Mouse (Mus musculus) neural tube, embryonic 15.5 days (tissue): ENCODE results near the gene Fam149b. TPM values are rescaled to one million over a fixed set of nuclear protein-coding genes. Genes with fewer than 3 reads are reported as not detected.
"Not testable (repeated sequence)": the region's sequence is repeated elsewhere in the genome, so short reads cannot be mapped to it uniquely, and the experiment has no call there.

Experiments
- ATAC-seq: fragments of 200-750 bp; cut with Nextera tagmentation; 2 replicates; pipeline ENCODE4 v1.8.0; 2017; ENCODE audit warnings: mild to moderate bottlenecking, moderate TSS enrichment, moderate library complexity; ENCODE audit not compliant: low FRiP score
- H3K27ac ChIP-seq: fragments of 300-500 bp; sonication (generic); replicated peaks from 2 replicates; pipeline ENCODE4 v1.5.1; 2015; ENCODE audit warnings: mild to moderate bottlenecking, inconsistent platforms
- H3K27me3 ChIP-seq: fragments of 300-500 bp; sonication (generic); replicated peaks from 2 replicates; pipeline ENCODE4 v1.6.1; 2015; ENCODE audit warnings: inconsistent platforms
- H3K36me3 ChIP-seq: fragments of 300-500 bp; sonication (generic); 2 replicates; pipeline ENCODE4 v1.6.1; 2015; ENCODE audit warnings: inconsistent platforms
- H3K4me1 ChIP-seq: fragments of 300-500 bp; sonication (generic); 2 replicates; pipeline ENCODE4 v1.6.1; 2015; ENCODE audit warnings: inconsistent platforms
- H3K4me2 ChIP-seq: fragments of 300-500 bp; sonication (generic); 2 replicates; pipeline ENCODE4 v1.6.1; 2015; ENCODE audit warnings: inconsistent platforms, mild to moderate bottlenecking, moderate library complexity
- H3K4me3 ChIP-seq: fragments of 300-500 bp; sonication (generic); replicated peaks from 2 replicates; pipeline ENCODE4 v1.5.1; 2015; ENCODE audit warnings: mild to moderate bottlenecking, inconsistent platforms
- H3K9ac ChIP-seq: fragments of 300-500 bp; sonication (generic); replicated peaks from 2 replicates; pipeline ENCODE4 v1.6.1; 2015; ENCODE audit warnings: mild to moderate bottlenecking, inconsistent platforms
- H3K9me3 ChIP-seq: fragments of 300-500 bp; sonication (generic); replicated peaks from 2 replicates; pipeline ENCODE4 v1.6.1; 2016; ENCODE audit warnings: inconsistent platforms
- WGBS: fragments of 180-500 bp; shearing (Covaris S2); methylation state at CpG from one replicate; pipeline ENCODE4 v1.1.7; 2015; ENCODE audit warnings: mixed read lengths; 5-methylcytosine and 5-hydroxymethylcytosine counted together
- polyA plus RNA-seq: library from polyadenylated mRNA; unstranded; fragments of >200 nt; fragmentation: Nextera tagmentation; extraction: Ambion mirVana; gene quantifications from 2 replicates; pipeline ENCODE4 v1.2.1, GENCODE M21; 2015

The Fam149b gene
- 40.8 and 41.2 TPM in 2 replicates for polyA plus RNA-seq

DNA sequence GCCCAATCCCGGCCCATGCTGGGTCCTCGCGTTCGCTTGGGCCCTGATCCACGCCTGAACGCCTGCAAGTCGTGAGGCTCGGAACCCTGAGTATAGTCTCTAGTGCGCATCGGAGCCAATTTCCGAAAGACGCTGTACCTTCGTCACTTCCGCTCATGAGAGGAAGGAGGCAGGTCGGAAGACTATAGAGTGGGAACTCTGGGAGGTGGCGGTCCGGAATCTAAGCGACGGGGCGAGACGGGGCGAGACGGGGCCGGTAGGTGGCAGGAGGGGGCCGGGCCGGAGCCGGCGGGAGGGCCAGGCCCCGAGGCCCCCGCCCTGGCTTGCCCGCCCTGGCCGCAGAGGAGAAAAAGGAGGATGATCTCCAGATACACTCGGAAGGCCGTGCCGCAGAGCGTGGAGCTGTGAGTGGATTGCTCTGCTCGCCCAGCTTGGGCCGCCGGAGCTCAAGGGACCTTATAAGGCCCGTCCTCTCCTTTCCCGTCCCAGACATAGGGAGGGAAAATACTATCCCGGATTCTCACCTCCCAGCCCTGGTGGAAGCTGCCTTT, at the start of gene Fam149b, which contains the start of gene Ecd:
Fam149b (plus strand) TSS at position 172 of the 551 bp plus-strand sequence.
Ecd (minus strand) TSS at position 131 of the 551 bp plus-strand sequence.
- WGBS: under 1% methylated on average over 41 of the region's 42 CpGs
- H3K9me3 ChIP-seq: no peaks in the 10 kb centered on the region

DNA sequence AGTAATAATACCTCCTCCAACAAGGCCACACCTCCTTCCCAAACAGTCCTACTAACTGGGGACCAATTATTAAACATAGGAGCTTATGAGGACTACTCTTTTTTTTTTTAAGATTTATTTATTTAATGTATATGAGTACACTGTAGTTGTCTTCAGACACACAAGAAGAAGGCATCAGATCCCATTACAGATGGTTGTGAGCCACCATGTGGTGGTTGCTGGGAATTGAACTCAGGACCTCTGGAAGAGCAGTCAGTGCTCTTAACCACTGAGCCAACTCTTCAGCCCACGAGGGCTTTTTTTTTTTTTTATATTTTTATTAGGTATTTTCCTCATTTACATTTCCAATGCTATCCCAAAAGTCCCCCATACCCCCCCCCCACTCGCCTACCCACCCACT, 42.9 kb upstream of the Fam149b start:
- 76% methylated on average over 2 of the region's 2 CpGs for WGBS
- ATAC-seq: not testable (repeated sequence)

More for the DNA sequence above, at the start of gene Fam149b, which contains the start of gene Ecd:
- peak within 1 kb of the TSS; percentile 96 for H3K27ac ChIP-seq
- peaks cover 34% of the 10 kb centered on the region for H3K4me1 ChIP-seq
- H3K36me3 ChIP-seq: peaks cover 30% of the 10 kb centered on the region
- peak within 1 kb of the TSS; percentile 72 for H3K4me2 ChIP-seq
- peak within 1 kb of the TSS; percentile 96 for H3K9ac ChIP-seq
- peak; percentile 99 for ATAC-seq
- H3K27me3 ChIP-seq: no peaks in the 10 kb centered on the region
- H3K4me3 ChIP-seq: peak within 1 kb of the TSS; percentile 93

DNA sequence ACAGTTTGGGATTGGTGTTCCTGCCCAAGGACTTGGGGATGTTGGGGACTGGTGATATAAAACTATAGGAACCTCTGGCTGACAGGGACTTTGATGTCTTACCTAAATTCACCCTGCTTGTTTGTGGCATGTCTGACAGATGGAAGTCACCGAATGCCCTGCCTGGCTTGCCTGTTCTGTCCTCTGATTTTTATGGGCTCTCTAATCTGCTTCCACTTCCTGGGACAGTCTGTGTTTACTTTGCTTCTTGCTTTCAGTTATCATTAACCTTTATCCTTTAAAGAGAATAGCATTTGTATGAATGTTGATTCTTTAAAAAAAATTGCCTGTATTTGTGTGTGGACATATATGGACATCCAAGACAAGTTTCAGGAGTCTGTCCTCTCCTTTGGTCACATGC, 32.8 kb upstream of the Fam149b start:
- ATAC-seq: no peak
- 82% methylated on average over 1 of the region's 1 CpGs for WGBS

More for the DNA sequence above, 42.9 kb upstream of the Fam149b start:
- not testable (repeated sequence) for H3K9ac ChIP-seq, H3K27me3 ChIP-seq, H3K27ac ChIP-seq, H3K4me3 ChIP-seq, H3K4me1 ChIP-seq, H3K9me3 ChIP-seq, H3K4me2 ChIP-seq, H3K36me3 ChIP-seq

DNA sequence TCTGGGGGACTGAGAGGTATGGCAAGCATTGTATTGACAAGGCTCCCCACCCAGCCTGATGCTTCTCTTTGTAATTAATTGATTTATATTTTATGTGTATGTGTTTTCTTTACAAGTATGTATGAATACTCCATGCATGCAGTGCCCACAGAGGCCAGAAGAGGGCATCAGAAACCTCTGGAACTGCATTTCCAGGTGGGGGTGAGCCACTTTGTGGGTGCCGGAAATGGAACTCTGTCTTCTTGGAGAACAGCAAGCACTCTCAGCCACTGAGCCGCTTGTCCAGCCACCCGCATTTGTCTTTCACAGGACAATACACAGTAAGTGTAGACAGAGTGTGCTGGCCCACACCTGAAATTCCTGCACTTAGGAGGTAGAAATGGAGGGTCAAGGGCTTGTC, 28.5 kb upstream of the Fam149b start:
- Histone ChIP-seq H3K4me1 (no peaks in the 10 kb centered on the region), H3K27me3 (no peaks in the 10 kb centered on the region), H3K9ac (no peak overlapping the region), H3K9me3 (no peaks in the 10 kb centered on the region), H3K4me2 (no peak overlapping the region), H3K4me3 (no peak overlapping the region), H3K27ac (no peak overlapping the region), H3K36me3 (peaks cover 50% of the 10 kb centered on the region)
- 84% methylated on average over 3 of the region's 3 CpGs for WGBS
- ATAC-seq: no peak

More for the DNA sequence above, 32.8 kb upstream of the Fam149b start:
- Histone ChIP-seq H3K9me3 (no peaks in the 10 kb centered on the region), H3K4me1 (no peaks in the 10 kb centered on the region), H3K27me3 (no peaks in the 10 kb centered on the region), H3K27ac (no peak overlapping the region), H3K4me3 (no peak overlapping the region), H3K4me2 (no peak overlapping the region), H3K9ac (no peak overlapping the region), H3K36me3 (peaks cover 44% of the 10 kb centered on the region)

DNA sequence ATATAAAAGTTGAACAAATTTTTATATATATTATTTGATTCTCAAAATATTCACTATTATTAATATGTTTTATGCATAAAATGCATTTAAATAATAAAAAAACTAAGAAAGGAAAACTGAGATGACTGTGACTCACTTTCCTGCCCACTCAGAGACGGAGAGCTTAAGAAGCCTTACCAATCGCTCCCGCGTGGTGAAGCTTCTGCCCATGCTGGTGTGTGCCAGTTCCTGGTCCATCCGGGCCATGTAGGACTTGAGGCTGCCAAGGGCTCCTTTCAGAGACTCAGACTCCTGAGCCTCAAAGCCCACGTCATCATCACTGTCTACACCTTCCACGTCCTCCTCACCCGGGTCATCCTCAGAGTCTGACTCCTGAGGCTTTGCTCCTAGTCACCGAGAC, 23.8 kb upstream of the Fam149b start:
- Histone ChIP-seq H3K4me1 (no peaks in the 10 kb centered on the region), H3K9ac (no peak overlapping the region), H3K4me3 (no peak overlapping the region), H3K9me3 (no peaks in the 10 kb centered on the region), H3K4me2 (no peak overlapping the region), H3K36me3 (peaks cover 65% of the 10 kb centered on the region), H3K27me3 (no peaks in the 10 kb centered on the region), H3K27ac (no peak overlapping the region)
- 97% methylated on average over 9 of the region's 9 CpGs for WGBS
- ATAC-seq: no peak

DNA sequence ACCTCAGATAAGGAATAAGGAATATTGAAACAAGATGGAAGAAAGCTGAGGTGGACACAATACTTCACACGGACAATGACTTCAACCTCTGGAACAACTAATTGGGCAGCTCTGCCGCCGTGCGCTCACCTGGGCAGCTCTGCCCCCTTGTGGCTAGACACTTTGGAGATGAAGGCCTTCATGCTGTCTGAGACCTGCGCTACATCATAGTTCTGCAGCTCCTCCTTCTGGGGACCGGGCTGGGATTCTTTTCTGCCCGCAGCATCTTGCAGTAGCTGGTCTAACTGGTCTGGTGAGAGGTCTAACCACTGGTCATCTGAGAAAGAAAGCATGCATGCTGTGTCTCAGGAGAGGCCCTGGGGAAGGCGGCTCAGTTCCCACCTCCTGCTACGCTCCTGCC, 19.5 kb upstream of the Fam149b start:
- peaks cover 72% of the 10 kb centered on the region for H3K36me3 ChIP-seq
- H3K27me3 ChIP-seq: no peaks in the 10 kb centered on the region
- H3K27ac ChIP-seq: no peak overlapping the region
- H3K4me1 ChIP-seq: no peaks in the 10 kb centered on the region
- H3K9me3 ChIP-seq: no peaks in the 10 kb centered on the region
- 79% methylated on average over 9 of the region's 9 CpGs for WGBS
- H3K9ac ChIP-seq: no peak overlapping the region
- H3K4me3 ChIP-seq: no peak overlapping the region
- no peak for ATAC-seq
- no peak overlapping the region for H3K4me2 ChIP-seq

DNA sequence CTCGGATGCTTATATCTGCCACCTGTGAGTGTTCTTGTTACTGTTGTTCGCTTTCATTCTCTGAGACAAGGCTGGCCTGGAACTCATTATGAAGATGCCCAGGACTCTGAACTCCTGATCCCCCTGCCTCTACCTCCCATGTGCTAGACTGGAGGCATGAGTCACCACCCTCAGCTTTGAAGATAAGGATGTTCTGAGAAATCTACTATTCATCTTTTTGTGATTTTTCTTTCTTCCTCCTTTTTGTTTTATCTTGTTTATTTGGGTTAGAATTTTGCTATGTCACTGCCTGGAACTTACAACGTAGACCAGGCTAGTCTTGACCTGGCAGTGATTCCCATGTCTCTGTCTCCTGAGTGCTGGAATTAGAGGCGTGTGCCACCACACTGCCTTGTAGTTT, 16.6 kb upstream of the Fam149b start:
- no peak overlapping the region for H3K4me2 ChIP-seq
- H3K4me1 ChIP-seq: no peaks in the 10 kb centered on the region
- no peaks in the 10 kb centered on the region for H3K9me3 ChIP-seq
- H3K9ac ChIP-seq: no peak overlapping the region
- H3K36me3 ChIP-seq: peaks cover 82% of the 10 kb centered on the region
- ATAC-seq: no peak
- H3K27ac ChIP-seq: no peak overlapping the region
- H3K27me3 ChIP-seq: no peaks in the 10 kb centered on the region
- no peak overlapping the region for H3K4me3 ChIP-seq
- WGBS: 98% methylated on average over 4 of the region's 4 CpGs

DNA sequence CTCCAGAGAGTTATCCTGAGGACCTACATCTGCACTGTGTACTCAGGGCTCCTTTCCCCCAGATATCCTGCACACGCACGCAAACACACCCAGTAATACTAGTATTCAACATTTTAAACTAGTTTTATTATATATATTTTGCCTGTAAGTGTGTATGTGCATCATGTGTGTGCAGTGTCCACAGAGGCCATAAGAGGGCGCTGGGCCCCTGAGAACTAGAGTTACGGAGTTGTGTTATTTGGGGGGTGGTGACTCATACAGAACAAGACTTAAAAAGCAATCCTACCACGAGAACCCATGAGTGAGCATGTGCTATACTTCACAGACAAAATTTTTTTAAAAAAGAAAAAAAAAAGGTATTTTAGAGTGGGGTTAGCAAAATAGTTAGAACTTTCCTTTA, 8.5 kb upstream of the Fam149b start:
- no peak for ATAC-seq
- H3K36me3 ChIP-seq: peaks cover 63% of the 10 kb centered on the region

DNA sequence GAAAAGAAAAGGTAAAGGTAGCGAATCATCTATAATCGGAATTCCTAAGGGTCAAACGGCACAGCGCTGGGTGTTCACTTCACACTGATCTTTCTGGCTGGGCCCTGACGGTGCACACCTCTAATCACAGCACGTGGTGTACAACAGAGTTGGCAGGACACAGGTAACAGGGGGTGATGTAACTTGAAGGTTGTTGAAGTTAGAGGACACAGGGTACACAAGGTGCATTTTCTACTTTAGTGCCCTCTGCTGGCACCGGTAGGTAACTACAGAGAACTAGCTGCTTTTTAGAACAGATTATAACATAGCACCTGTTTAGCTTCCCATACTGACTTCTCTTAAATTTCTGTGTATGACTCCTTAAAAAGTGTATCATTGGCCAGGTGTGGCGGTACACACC, 7.8 kb upstream of the Fam149b start:
- H3K27ac ChIP-seq: no peak overlapping the region
- no peak overlapping the region for H3K9ac ChIP-seq
- no peaks in the 10 kb centered on the region for H3K27me3 ChIP-seq
- 84% methylated on average over 8 of the region's 8 CpGs for WGBS
- no peak overlapping the region for H3K4me2 ChIP-seq
- ATAC-seq: no peak
- H3K4me3 ChIP-seq: no peak overlapping the region
- H3K4me1 ChIP-seq: peaks cover 1% of the 10 kb centered on the region; the same call in 1 of the 2 replicates
- no peaks in the 10 kb centered on the region for H3K9me3 ChIP-seq
- peaks cover 62% of the 10 kb centered on the region for H3K36me3 ChIP-seq

More for the DNA sequence above, 8.5 kb upstream of the Fam149b start:
- Histone ChIP-seq H3K4me3 (no peak overlapping the region), H3K9me3 (no peaks in the 10 kb centered on the region), H3K4me2 (no peak overlapping the region), H3K4me1 (no peaks in the 10 kb centered on the region), H3K27ac (no peak overlapping the region), H3K9ac (no peak overlapping the region), H3K27me3 (no peaks in the 10 kb centered on the region)
- 96% methylated on average over 5 of the region's 5 CpGs for WGBS

DNA sequence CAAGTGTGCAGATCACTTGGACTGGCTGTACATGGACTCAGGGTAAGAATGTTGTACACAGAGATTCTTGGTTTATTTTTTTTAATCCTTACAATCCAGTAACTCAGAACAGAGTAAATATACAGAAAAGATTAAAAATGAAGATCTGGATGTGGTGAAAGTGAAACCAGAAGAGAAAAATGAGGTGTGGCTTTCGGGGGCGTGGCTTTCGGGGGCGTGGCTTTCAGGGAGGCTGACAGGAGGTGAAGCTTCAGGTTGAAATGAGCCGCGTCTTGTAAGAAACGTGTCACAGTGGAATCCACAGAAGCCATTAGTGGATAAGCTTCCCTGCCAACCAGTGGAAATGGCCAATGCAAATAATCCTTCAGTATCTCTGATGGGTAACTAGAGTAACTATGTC, 7.1 kb upstream of the Fam149b start:
- Histone ChIP-seq H3K4me2 (no peak overlapping the region), H3K9me3 (no peaks in the 10 kb centered on the region), H3K4me1 (peaks cover 8% of the 10 kb centered on the region), H3K27ac (no peak overlapping the region), H3K9ac (no peak overlapping the region), H3K36me3 (peaks cover 61% of the 10 kb centered on the region), H3K27me3 (no peaks in the 10 kb centered on the region), H3K4me3 (no peak overlapping the region)
- no peak for ATAC-seq
- WGBS: 85% methylated on average over 7 of the region's 7 CpGs

DNA sequence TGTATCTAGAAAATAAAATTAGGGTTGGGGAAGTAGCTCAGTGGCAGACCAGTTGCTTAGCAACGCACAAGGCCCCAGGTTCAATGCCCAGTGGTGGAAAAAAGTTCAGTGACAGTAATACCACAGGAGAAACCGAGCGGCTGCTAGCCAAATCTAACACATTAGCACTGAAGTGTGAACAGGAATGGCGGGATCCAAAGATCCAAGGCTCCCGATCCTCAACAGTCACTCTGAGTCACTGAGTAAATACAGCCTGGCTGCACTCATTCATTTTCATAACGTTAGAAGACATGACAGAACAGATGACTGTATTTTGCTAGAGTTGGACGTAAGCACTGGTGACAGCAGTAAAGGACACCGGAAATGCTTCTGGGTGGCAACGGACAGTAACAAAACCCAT, 2.1 kb upstream of the Fam149b start:
- H3K4me2 ChIP-seq: no peak overlapping the region
- H3K4me1 ChIP-seq: peaks cover 34% of the 10 kb centered on the region
- no peak for ATAC-seq
- H3K9ac ChIP-seq: no peak overlapping the region
- no peaks in the 10 kb centered on the region for H3K27me3 ChIP-seq
- H3K27ac ChIP-seq: no peak overlapping the region
- 89% methylated on average over 9 of the region's 9 CpGs for WGBS
- peaks cover 36% of the 10 kb centered on the region for H3K36me3 ChIP-seq
- no peak overlapping the region for H3K4me3 ChIP-seq
- no peaks in the 10 kb centered on the region for H3K9me3 ChIP-seq

DNA sequence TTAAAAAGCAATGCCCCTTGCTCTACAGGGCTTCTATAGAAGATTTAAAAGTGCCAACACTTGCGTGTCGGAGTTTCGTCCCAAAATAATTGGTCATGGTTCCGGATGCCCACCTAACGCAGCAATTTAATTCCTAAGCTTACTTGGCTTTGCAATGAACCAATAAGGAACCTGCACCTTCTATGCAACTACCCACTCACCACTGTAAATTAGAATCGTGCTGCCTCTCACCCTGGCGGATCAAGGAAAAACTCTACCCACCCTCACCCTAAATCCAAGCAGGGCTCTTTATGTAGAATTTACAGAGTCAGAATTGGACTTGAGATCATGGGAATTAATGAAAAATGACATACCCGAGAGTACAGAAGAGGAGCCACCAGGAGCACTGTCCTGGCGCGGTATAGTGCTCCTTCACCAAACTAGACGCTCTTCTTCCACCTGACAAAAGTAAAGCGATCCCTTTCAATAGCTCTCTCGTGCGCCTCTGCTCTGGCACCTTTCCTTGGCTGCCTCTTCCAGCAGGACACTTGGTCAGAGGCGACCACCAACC, 446 bp upstream of the Fam149b start:
- Histone ChIP-seq H3K4me2 (peak overlapping the region; percentile 72), H3K9me3 (no peaks in the 10 kb centered on the region), H3K27me3 (no peaks in the 10 kb centered on the region), H3K36me3 (peaks cover 28% of the 10 kb centered on the region), H3K9ac (peak overlapping the region; percentile 74), H3K27ac (peak overlapping the region; percentile 96), H3K4me3 (peak overlapping the region; percentile 93), H3K4me1 (peaks cover 34% of the 10 kb centered on the region)
- 5% methylated on average over 15 of the region's 15 CpGs for WGBS
- ATAC-seq: peak; percentile 79
